Mouse (Mus musculus) small intestine, adult 2 months (tissue): ENCODE data around the gene Rnf44.

Source experiments
- CTCF ChIP-seq: fragments of 200-500 bp; IDR thresholded peaks from 2 replicates; pipeline ENCODE4 v1.5.1; 2012; ENCODE audit warnings: low read depth, mild to moderate bottlenecking, control low read depth, inconsistent platforms, low read length, moderate library complexity, mixed read lengths; ENCODE audit not compliant: insufficient replicate concordance, insufficient read length; ENCODE audit errors: extremely low read depth
- POLR2A ChIP-seq: fragments of 200-500 bp; IDR thresholded peaks from 2 replicates; pipeline ENCODE4 v1.6.1; 2012; ENCODE audit warnings: low read depth, mild to moderate bottlenecking, control low read depth, inconsistent platforms, low read length, moderate library complexity

GRCm38 (mm10) chr13:54632731-54633277, 60.9 kb downstream of the Rnf44 start:
- TF ChIP-seq CTCF, result no peak
- no peak for TF ChIP-seq POLR2A
